Mouse (Mus musculus): Measurements from ENCODE around the gene Xkrx.
"Not testable (repeated sequence)": the region's sequence is repeated elsewhere in the genome, so short reads cannot be mapped to it uniquely, and the experiment has no call there.

GRCm38 (mm10) chrX:134187201-134187600 is 25.3 kb upstream of the Xkrx start, which contains the start of gene Arl13a:
- not testable (repeated sequence) for TF ChIP-seq POLR2A, CTCF (IDR thresholded peaks at IDR 0.05; ENCODE audit: extremely low read depth, insufficient read depth, low read length)

Measured in cortical plate, adult 2 months (tissue).